Mouse (Mus musculus) right cerebral cortex, postnatal 4 days (tissue): ENCODE data around the gene Haghl.
A peak's percentile ranks its signal among the peaks of the same experiment; 100 is the strongest.

ENCODE experiments used
- DNase-seq: peaks from one replicate; pipeline ENCODE4 v3.0.0-alpha.2; 2022

Haghl gene

DNA sequence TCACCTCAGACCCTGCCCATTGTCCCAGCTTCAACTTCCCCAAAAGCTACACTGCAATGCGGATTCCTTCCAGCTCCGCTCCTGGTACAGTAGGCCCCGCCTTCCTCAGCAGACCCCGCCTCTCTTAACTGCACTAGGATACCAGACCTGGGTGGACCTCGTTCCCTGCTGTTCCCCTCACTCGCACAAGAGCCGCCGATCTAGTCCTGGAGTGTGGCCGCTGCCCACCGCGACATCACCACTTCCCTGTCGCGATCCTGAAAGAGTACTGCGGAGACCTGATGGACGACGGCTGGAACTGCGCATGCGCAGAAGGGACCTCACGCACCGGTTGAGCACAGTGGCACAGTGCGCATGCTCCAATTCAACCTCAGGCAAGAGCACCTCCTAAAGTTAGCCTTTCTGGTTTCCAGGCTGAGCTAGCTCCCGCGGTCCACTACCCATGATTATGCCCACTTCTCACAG, at the start of gene Haghl:
Gene Haghl, minus strand, starts transcription at position 393 of the 465 bp plus-strand sequence.
- DNase-seq = peak; percentile 98

DNA sequence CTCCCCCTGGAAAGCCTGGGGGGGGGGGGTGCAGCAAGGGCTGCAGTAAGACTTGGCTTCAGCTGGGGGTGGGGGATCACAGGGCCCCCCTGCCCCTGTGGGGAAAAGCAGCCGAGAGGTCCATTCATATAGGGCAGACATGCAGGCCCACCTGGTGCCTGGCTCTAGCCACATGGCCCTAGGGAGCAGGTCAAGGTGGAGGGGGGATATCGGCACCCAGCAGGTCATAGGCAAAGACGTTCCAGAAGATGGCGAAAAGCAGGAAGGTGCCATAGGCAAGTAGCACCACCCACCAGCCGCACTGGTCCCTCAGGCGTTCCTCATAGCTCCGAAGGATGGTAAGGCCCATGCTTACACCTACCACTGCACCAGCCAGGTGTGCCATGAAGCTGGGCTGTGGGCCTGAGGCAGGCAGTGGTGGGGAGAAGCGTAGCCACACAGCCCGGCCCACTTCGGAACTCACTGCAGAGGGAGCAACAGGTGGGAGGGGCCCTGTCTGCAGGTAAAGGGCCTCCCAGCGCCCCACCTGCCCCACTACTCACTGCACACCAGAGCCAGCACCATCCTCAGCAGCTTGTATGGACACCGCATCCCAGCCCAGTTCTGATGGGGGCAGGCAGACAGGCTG, 49.2 kb upstream of the Haghl start:
- no peak for DNase-seq

DNA sequence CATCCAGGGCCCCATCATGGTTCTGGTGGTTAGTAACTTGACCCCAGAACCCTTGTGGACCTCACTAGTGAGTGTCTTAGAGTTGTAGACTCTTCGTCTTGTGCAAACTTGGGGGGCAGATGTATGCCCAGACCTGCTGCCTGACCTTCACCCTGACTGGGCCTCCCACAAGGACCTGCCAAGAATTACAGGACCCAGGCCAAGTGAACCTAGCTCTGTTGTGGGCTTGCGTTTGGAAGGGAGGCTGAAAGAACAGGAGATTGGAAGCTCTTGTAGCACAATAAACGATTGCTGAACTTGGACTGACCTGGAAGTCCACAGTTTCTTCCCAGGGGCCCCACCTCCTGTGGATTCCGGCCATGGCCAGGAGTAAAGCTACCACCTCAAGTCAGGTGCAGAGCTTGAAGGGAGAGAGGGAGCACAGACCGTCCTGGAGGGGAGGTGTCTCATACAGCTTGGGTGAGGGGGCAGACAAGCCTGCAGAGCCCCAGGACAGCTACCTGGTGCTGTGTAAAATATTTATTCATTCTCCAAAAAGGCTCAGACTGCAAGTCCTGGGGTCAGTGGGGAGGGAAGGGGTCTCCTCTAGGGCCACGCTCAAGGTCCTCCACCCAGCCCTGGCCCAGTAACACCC, 48.6 kb upstream of the Haghl start:
- no peak for DNase-seq

DNA sequence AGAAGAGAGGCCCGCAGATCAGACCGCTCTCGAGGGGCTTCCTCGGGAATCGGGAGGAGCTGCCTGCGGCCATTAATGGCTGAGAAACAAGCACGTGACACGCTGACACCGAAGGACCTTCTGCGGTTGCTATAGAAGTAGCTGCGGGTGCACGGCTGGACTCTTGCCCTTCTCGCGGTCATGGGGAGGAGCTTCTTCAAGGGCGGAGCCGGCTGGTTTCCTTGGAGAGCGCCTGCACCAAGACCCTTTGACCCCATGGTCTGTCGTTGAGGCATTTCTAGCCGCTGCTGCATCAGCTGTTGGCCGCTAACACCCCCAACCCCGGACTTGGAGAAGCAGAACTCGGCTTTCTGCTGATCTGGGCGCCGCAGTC, 47.8 kb upstream of the Haghl start, which contains the start of gene Stub1:
Gene Stub1, minus strand, starts transcription at position 114 of the 373 bp plus-strand sequence.
- peak; percentile 78 for DNase-seq

DNA sequence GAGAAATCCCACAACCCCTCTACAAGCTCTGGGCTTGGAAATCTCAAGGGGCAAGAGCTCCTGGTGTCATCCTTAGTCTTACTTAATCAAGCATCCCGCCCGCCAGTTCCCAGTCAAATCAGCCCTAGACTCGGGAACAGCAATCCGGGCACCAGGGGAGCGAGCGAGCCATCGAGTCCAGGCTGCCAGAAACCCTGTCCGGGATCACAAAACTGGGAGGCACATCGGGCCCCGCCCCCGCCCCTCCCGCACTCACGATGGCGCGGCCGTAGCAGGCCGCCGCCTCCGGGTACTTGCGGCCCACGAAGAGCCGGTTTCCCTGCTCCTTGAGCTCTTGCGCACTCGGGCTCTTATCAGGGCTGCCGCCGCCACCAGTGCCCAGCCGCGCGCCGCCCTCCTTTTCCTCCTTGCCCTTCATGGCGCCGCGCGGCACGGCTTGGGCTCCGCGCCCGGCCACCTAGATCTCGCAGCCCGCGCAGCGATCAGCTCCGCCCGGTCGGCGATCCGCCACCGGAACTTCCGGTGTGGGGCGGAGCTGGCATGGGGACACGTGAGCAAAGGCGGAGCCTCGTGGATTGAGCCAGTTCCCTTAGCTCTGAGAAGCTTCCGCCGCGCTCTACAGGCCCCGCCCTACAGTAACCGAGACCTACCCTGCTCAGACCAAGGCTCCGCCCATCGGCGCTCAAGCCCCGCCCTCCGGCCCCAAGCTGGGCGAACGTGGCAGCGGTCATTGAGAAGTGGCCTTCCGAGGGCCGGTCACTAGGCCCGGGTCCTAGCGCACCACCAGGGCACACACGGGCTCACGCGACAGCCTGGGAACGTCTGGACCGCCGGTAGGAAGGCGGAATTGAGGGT, 47.2 kb upstream of the Haghl start:
- DNase-seq = peak; percentile 96

DNA sequence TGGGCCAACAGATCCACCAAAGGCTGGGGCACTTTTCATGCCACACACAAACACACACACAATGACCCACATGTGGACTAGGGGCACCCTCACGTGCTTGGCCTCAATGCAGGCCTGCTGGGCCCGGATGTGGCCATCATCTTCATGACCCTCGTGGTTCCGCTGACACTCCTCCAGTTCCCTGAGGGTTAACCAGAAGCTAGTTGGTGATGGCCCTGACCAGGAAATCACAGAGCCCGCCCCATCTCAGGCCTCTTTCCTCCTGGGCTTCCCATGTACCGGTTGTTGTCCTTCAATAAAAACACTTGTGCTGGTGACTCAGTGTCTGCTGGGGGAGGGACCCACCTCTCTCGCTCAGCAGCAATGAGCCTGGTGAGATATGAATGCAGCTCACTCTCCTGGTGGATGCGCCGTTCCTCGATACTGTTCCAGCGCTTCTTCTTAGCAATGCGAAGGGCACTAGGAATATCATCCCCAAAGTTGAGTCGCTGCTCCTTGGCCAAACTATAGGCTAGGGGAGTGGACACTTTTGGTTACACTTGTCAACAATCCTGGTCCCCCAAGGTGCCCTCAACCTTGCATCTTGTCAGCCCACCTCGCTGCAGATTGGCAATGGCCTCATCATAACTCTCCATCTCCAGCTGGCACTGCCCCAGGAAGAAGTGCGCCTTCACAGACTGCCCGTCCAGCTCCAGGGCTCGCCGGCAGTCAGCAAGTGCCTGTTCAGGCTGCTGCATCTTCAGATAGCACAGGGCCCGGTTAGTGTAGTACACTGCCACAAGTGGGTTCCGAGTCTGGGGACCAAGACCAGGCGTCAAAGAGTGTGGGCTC, 46.2 kb upstream of the Haghl start:
- DNase-seq = no peak

DNA sequence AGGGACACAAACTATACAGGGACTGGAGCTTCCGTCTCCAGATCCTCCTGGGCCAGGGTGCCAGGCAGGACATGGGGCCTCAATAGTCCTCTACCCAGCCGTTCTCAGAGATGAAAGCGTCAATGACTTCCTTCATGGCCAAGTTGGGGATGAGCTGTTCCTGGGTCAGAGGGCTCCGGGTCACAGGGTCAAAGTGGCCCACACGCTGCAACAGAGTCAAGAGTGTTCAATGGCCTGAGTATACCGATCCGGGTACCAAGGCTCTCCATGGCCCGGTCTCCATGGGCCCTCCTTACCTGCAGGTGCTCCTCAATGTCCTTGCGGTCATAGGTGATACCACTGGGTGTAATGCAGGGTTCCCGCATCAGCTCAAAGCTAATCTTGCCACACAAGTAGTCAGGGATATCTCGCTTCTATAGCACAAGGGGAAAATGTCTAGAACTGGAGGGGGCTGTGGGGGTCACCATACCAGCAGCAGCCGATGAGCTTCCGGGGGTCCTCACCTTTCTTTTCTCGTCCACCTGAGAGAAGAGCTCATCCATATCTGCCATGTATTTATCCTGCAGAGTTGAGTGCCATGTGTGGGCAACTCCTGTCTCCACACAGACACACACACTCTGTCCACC, 45.4 kb upstream of the Haghl start:
- no peak for DNase-seq

DNA sequence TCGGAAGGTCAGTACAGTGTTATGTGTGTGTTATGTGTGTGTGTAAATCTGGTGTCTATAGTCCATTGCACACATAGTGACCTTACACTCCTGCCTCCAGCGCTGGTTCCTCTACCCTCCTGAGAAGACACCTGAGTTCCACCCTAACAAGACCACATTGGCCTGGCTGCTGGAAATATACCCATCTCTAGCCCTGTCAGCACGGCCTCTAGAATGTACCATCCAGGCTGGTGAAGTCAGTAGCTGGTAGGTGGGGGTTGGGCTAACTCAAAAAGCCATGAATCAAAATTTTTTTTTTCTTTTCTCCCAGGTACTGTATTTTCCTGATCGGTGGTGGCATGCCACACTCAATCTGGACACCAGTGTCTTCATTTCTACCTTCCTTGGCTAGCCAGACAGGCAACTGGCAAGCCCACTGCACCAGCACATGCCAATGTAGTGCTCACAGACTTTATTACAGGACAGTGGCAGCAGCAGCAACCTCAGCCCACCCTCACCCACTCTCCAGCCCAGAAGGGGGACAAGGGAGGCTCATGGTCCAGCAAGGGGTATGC, 44.8 kb upstream of the Haghl start:
- no peak for DNase-seq

DNA sequence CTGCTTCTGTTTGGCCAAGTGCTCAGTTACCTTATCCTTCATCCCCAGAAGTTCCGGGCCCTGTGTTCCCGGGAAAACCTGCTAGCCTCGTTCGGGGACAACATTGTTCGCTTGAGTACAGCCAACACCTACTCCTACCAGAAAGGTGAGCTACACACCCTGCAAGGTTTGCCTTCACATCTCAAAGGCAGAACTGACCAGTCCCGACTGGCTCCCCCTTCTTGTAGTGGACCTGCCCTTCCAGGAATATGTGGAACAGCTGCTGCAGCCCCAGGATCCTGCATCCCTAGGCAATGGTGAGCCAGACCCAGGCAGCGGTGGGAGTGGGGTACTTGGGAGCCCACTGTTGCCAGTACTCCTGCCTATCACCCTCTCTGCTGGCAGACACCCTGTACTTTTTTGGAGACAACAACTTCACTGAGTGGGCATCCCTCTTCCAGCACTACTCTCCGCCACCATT, 44.1 kb upstream of the Haghl start:
- DNase-seq = no peak

DNA sequence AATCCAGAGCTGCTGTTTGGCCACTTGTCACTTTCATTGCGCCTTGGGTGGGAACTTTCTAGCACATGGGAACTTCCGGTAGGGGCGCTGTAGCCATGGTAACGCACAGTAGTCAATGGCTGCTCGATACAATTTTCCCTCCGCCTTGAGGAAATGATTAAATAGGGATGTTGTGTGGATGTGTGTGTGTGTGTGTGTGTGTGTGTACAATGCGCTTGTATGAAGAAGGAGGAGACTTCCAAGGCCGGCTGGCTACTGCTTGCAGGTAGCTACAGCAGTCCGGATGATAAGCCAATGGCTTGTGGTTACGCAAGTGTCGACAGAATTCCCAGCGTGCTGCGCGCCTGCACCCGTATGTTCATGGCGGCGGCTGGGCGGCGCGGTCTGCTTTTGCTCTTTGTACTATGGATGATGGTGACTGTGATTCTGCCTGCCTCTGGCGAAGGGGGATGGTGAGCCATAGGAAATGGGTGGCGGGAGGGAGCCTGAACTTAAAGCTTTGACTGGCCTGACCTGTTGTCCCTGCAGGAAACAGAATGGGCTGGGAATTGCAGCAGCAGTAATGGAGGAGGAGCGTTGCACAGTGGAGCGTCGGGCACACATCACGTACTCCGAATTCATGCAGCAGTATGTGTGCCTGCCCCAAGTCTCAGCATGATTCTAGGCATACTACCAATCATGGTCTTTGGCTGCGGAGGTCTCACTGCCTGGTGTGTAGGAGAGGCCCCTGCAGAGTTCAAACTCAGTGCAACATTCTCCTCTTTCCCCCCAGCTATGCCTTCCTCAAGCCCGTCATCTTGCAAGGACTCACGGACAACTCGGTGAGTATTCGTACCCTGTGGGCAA, 43.5 kb upstream of the Haghl start, which contains the start of gene Jmjd8:
Gene Jmjd8, plus strand, starts transcription at position 156 of the 846 bp plus-strand sequence.
- peak; percentile 78 for DNase-seq

DNA sequence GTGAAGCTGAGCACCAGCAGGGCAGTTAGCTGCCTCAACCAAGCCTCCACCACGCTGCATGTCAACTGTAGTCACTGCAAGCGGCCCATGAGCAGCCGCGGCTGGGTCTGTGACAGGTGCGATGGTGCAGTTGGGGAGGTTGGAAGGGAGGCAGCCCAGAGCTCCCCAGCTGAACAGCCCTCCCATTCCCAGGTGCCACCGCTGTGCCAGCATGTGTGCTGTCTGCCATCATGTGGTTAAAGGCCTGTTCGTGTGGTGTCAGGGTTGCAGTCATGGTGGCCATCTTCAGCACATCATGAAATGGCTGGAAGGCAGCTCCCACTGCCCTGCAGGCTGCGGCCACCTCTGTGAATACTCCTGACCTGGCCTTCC, 42.7 kb upstream of the Haghl start:
- no peak for DNase-seq

DNA sequence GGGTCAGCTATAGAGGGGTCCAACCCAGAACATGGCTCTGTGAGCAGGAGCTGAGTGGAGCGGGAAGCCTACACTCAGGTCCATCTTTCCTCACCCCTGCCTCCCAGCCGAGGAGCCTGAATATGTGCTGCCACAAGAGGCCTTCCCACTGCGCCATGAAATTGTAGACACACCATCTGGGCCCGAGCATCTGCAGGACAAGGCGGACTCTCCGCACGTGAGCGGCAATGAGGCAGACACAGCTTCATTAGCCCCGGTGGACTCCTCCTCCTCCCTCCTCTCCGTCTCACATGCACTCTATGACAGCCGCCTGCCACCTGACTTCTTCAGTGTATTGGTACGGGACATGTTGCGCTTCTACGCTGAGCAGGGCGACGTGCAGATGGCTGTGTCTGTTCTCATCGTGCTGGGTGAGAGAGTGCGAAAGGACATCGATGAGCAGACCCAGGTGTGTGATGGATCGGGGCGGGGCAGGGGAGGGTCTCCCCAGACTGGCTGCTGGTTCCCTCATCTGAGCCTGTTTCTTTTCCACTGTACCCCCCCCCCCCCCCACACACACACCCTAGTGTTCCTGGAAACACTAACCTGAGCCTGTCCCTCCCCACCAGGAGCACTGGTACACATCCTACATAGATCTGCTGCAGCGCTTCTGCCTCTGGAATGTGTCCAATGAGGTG, 42.2 kb upstream of the Haghl start:
- no peak for DNase-seq

DNA sequence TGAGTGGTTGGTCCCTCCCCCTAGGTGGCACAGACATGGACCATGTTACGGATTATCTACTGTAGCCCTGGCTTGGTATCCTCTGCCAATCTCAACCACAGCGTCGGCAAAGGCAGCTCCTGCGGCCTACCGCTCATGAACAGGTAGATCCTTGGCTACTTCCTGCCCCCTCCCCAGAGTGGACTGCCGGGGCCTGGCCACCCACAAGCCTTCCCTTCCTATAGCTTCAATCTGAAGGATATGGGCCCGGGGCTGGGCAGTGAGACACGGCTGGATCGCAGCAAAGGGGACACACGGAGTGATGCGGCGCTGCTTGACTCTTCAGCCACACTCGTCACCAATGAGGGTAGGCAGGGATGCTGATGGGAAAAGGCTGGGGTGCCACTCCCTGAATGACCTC, 41.5 kb upstream of the Haghl start:
- no peak for DNase-seq

DNA sequence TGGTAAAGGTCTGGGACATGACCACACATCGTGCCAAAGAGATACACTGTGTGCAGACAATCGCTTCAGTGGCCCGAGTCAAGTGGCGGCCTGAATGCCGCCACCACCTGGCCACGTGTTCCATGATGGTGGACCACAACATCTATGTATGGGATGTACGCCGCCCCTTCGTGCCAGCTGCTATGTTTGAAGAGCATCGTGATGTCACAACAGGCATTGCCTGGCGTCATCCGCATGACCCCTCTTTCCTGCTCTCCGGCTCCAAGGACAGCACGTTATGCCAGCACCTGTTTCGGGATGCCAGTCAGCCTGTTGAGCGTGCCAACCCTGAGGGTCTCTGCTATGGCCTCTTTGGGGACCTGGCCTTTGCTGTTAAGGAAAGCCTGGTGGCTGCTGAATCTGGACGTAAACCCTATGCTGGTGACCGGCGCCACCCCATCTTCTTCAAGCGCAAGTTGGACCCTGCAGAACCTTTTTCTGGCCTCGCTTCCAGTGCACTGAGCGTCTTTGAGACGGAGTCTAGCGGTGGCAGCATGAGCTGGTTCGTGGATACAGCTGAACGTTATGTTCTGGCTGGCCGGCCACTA, 40.6 kb upstream of the Haghl start:
- DNase-seq = no peak

DNA sequence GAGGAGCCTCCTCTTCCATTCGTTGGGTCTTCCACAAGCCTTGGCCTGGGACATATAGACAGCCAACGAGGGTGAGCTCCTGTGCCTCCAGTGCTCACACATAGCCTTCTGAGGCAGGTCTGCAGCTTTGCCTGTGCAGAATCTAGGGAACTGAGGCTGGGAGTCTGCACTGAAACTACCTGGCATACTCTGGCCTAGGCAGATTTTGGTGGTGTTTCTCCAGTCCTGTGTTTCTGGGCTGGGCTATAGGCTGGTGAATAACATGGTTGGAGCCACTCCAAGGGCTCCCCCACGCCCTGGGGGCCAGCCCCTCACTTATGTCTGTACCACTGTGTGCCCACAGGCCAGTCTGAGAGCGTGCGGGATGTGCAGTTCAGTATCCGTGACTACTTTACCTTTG, 39.8 kb upstream of the Haghl start:
- no peak for DNase-seq

DNA sequence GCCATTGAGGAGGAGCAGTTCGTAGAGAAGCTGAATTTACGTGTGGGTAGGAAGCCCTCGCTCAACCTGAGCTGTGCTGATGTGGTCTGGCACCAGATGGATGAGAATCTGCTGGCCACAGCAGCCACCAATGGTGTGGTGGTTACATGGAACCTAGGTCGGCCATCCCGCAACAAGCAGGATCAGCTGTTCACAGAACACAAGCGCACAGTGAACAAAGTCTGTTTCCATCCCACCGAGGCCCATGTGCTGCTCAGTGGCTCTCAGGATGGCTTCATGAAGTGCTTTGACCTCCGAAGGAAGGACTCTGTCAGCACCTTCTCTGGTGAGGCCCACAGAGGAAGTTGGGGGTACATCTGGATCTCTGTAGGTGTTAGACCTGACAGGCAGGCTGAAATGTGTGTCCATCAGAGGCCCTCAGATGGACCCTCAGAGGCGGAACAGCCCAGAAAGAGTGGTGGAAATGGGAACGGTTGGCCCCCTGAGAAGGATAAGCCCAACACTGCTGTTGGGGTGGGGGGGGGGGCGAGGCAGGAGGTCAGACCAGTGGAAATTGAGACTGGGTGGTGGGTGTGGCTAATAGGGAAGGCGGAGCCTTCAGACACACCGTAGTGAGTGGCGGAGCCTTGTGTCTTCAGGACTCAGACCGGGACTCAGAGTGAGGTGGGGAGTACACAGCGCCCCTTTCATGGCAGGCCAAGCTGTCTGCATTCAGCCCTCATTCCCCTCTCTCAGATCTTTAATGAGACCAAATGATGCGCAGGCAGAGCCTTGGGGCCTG, 39.1 kb upstream of the Haghl start:
- no peak for DNase-seq

DNA sequence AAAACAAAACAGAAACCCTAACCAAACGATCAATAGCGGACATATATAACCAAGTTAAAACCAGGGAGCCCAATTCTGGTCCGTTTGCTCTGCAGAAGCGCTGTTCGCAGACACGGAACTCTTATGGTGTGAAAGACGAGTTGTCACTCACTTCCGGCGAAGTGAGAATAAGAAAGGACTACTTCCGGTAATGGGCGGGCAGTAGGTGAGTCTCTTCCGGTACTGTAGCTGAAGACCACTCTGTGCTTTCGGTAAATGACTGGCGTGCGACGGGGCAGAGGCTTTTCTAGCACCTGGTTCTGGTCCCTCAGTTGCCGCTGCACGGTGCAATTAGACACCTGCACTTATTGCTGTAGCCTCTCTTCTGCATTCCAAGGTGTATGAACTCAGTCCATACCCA, 38.0 kb upstream of the Haghl start, which contains the start of gene Wdr24:
Gene Wdr24, plus strand, starts transcription at position 176 of the 400 bp plus-strand sequence.
- peak; percentile 63 for DNase-seq

DNA sequence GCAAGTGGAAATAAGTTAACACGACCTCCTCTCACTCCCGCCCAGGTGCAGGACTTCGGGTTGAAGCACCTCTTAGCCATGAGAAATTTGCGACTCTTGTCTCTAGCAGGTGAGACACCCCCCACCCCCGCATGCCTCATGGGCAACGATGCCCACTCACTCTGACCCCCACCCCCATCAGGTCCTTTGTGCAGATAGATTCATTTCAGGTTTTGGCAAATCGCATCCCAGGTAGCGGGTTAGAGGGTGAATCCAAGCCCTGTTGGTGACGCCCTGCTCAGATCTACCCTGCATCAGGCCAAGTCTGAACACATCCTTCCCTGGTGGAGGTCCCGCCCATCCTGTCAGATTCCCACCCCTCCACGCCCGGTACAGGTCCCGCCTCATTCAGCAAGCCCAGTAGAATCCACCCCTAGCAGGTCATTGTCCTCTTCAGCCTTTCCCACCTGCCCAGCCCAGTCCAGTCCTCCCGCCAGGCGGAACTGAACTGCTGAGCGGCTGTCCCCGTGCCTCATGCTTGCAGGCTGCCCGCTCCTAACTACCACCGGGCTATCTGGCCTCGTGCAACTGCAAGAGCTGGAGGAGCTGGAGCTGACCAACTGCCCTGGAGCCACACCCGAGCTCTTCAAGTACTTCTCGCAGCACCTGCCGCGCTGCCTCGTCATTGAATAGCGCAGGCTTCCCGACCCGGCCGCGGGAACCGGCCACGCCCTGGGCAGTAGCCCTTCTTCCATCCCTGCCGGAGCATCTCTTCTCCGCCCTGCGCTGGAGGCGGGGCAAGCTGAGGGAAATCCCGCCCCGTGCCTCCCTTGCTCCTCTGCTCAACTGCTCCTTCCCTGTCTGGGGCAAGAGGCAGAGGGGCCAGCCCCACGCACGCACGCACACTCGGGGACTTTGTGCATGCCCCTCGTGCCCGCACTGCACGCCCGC, 33.6 kb upstream of the Haghl start:
- DNase-seq = no peak
